Mouse (Mus musculus): Measurements from ENCODE around the gene Pex5.

GRCm38 (mm10) chr6:124459388-124459787, 44.5 kb upstream of the Pex5 start:
- TF ChIP-seq TAL1 (IDR thresholded peaks at IDR 0.05; ENCODE audit: low read length), result no peak
- TF ChIP-seq GATA1 (IDR thresholded peaks at IDR 0.05; ENCODE audit: low read length), result no peak

Data from erythroblast, embryonic 14.5 days (primary cell).